Mouse (Mus musculus): ENCODE measurements around the gene Arsg. TPM values are rescaled to one million over a fixed set of nuclear protein-coding genes. Genes with fewer than 3 reads are reported as not detected.

Arsg gene
- polyA plus RNA-seq, 1 experiment, result 5.1 TPM

DNA sequence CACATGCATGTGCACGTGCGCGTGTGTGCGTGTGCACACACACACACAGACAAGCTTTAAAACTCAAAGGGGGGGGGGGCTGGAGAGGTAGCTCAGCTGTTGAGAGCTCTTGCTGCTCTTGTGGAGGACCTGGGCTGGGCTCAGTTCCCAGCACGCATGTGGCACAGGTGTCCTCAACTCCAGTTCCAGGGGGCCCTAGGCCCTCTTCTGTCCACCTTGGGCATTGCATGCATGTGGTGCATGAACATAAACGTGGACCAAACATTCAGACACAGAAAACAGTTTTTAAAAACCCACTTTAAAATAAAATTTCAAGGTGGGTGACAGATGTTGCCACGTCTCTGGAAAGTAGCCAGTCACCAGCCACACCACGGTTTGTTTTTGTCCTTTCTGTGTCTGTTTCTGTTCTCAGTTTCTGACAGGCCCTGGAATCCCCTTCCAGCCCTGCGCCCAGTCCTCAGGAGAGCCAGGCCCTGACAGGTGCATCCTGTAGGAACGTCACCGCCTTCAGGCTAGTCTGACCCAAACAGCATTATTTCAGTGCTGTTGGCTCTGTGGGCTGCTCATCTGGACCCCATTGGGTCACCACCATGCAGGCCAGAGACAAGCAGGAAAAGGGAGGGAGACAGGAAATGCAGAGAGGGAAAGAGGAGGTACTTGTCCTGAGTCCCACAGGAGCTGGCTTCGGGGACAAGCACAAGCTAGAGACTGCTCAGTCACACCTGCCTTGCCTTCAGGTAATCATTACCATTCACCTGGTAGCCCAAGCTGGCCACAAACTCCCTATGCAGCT lies 125.8 kb downstream of the Arsg start:
- Histone ChIP-seq H3K27me3 (ENCODE audit: control insufficient read depth, insufficient read depth, low read length) (no peaks in the 10 kb centered on the region), H3K4me3 (ENCODE audit: extremely low read depth, insufficient read depth, insufficient read length) (no peak overlapping the region), H3K36me3 (ENCODE audit: control insufficient read depth, insufficient read depth, low read length) (no peaks in the 10 kb centered on the region), H3K27ac (ENCODE audit: insufficient read depth, low read length) (no peak overlapping the region), H3K4me1 (ENCODE audit: control insufficient read depth, insufficient read depth, insufficient read length) (no peaks in the 10 kb centered on the region)
- no peak for DNase-seq (ENCODE audit: low read depth in 1 of 2, low spot score in 2 of 2)
- 75% methylated on average over 12 of the region's 12 CpGs for WGBS
- TF ChIP-seq POLR2A (IDR thresholded peaks at IDR 0.05; ENCODE audit: low read depth, low read length), result no peak
- no peak for TF ChIP-seq CTCF (IDR thresholded peaks at IDR 0.05; ENCODE audit: extremely low read depth, insufficient read depth, insufficient read length, insufficient replicate concordance)

DNA sequence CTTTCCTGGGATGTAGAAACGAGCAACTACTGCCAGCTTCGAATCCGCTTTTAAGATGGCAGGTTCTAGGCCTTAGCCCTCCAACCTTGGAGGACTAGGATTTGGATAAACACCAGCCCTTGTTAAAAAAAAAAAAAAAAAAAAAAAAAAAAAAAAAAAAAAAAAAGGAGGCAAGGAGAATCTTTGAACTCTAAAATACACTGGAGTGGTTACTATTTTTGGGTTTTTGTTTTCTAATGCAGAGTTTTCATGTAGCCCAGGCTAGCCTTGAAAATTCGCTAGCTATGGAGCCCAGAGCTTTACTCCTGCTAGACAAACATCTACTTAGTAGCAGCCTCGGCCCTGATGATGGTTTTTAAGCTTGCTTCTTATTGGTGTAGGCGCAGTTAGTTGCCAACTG lies 134.4 kb downstream of the Arsg start:
- Histone ChIP-seq H3K4me1 (ENCODE audit: control insufficient read depth, insufficient read depth, insufficient read length) (no peaks in the 10 kb centered on the region; the same call in 1 of the 2 replicates), H3K4me3 (ENCODE audit: extremely low read depth, insufficient read depth, insufficient read length) (no peak overlapping the region), H3K27me3 (ENCODE audit: control insufficient read depth, insufficient read depth, low read length) (no peaks in the 10 kb centered on the region), H3K27ac (ENCODE audit: insufficient read depth, low read length) (no peak overlapping the region), H3K36me3 (ENCODE audit: control insufficient read depth, insufficient read depth, low read length) (no peaks in the 10 kb centered on the region)
- 86% methylated on average over 6 of the region's 6 CpGs for WGBS
- no peak for TF ChIP-seq POLR2A (IDR thresholded peaks at IDR 0.05; ENCODE audit: low read depth, low read length)
- no peak for TF ChIP-seq CTCF (IDR thresholded peaks at IDR 0.05; ENCODE audit: extremely low read depth, insufficient read depth, insufficient read length, insufficient replicate concordance)
- no peak for DNase-seq (ENCODE audit: low read depth in 1 of 2, low spot score in 2 of 2)

DNA sequence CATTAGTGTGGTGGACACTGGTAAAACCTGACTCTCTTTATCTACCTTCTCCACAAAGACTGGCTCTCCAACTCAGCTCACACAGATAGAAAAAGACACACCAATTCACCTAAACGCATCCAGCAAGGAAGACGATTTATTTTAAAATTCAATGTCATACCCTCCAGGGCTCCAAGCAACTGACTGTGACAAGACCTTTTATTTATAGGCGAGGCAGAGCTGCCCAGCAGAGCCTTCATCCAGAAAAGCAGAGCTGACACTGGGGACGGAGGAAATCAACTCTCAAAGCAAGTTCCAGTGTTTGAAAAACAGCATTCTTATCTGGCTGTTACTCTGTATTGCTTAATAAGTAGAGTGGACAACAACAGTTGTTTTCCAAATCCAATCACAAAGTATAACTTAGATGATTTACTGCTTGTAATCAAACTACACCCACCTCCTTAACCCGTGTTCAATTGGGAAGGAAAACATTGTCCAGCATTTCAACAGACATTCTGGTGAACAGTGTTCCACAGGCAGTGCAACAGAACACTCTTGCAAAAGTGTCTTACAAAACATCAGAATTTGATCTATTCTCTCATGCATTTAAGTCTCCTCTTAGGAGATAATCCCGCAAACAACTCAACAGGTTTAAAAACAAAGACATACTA lies 135.9 kb downstream of the Arsg start:
- H3K36me3 ChIP-seq (ENCODE audit: control insufficient read depth, insufficient read depth, low read length), result no peaks in the 10 kb centered on the region
- no peak overlapping the region for H3K4me3 ChIP-seq (ENCODE audit: extremely low read depth, insufficient read depth, insufficient read length)
- 68% methylated on average over 6 of the region's 6 CpGs for WGBS
- DNase-seq (ENCODE audit: low read depth in 1 of 2, low spot score in 2 of 2), result no peak
- H3K4me1 ChIP-seq (ENCODE audit: control insufficient read depth, insufficient read depth, insufficient read length), result no peaks in the 10 kb centered on the region; the same call in 1 of the 2 replicates
- H3K27me3 ChIP-seq (ENCODE audit: control insufficient read depth, insufficient read depth, low read length), result no peaks in the 10 kb centered on the region
- H3K27ac ChIP-seq (ENCODE audit: insufficient read depth, low read length), result no peak overlapping the region
- no peak for TF ChIP-seq CTCF (IDR thresholded peaks at IDR 0.05; ENCODE audit: extremely low read depth, insufficient read depth, insufficient read length, insufficient replicate concordance)
- TF ChIP-seq POLR2A (IDR thresholded peaks at IDR 0.05; ENCODE audit: low read depth, low read length), result no peak

DNA sequence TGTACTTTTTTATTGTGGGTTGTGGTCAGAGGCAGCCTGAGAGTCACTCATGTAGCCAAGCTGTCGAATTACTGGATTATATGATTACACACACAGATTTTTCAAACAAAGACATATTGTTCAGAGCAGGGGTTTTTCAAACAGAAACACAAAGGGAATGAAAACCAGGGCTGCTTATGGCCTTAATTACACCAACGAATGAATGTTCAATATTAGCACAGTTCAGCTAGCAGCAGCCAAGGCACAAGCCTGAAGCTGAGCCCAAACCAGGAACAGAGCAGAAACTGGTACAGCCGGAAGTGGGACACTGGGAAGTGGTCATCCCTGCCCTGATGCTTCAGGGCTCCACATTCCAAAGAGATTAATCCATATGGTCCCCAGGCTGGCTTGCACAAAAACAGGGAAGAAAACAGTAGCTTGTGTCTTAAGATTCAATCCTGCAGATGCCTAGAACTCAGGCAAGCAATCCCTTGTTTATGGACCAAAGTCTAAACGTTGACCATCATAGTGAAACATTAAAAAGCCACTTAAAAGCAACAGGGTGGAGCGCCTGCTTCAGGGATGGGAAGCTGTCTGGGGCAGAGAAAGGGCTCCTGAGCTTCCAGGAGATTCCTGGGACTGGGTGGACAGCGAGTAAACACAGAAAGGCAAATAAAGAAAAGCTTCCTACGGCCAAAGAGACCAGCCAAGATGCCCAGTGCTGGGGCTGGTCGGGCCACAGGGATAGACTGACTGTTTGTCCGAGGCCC lies 137.0 kb downstream of the Arsg start:
- H3K4me3 ChIP-seq (ENCODE audit: extremely low read depth, insufficient read depth, insufficient read length), result peak overlapping the region; percentile 71
- no peak for DNase-seq (ENCODE audit: low read depth in 1 of 2, low spot score in 2 of 2)
- TF ChIP-seq CTCF (IDR thresholded peaks at IDR 0.05; ENCODE audit: extremely low read depth, insufficient read depth, insufficient read length, insufficient replicate concordance), result no peak
- TF ChIP-seq POLR2A (IDR thresholded peaks at IDR 0.05; ENCODE audit: low read depth, low read length), result no peak
- H3K27ac ChIP-seq (ENCODE audit: insufficient read depth, low read length), result no peak overlapping the region
- no peaks in the 10 kb centered on the region for H3K36me3 ChIP-seq (ENCODE audit: control insufficient read depth, insufficient read depth, low read length)
- 37% methylated on average over 9 of the region's 9 CpGs for WGBS
- H3K4me1 ChIP-seq (ENCODE audit: control insufficient read depth, insufficient read depth, insufficient read length), result no peaks in the 10 kb centered on the region; the same call in 1 of the 2 replicates
- H3K27me3 ChIP-seq (ENCODE audit: control insufficient read depth, insufficient read depth, low read length), result no peaks in the 10 kb centered on the region

DNA sequence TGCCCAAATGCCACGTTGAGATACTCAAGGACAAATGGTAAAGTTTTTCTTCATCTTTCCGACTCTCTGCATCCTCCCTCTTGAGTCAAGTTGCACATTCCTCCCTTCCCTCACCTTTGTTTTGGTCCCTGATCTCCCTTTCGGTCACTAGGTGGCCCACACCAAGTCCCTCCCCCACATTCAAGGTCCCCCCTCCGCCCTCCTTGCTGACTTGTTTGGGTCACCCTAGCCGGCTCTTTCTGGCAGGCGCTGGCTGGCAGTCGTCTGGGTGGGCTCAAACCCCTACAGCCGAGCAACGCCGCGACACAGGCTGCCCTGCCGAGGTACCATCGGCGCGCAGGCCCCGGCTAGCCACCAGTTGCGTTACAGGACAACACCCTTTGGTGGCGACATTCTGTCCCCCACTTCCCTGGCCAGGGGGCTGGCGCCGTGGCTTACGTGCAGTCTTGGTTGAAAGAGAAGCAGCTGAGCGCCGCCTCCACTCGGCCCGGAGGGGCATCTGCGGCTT lies 137.7 kb downstream of the Arsg start:
- WGBS, result 1% methylated on average over 26 of the region's 26 CpGs
- no peak for DNase-seq (ENCODE audit: low read depth in 1 of 2, low spot score in 2 of 2)
- Histone ChIP-seq H3K36me3 (ENCODE audit: control insufficient read depth, insufficient read depth, low read length) (no peaks in the 10 kb centered on the region), H3K27me3 (ENCODE audit: control insufficient read depth, insufficient read depth, low read length) (no peaks in the 10 kb centered on the region), H3K4me1 (ENCODE audit: control insufficient read depth, insufficient read depth, insufficient read length) (no peaks in the 10 kb centered on the region; the same call in 1 of the 2 replicates), H3K27ac (ENCODE audit: insufficient read depth, low read length) (peak overlapping the region; percentile 59), H3K4me3 (ENCODE audit: extremely low read depth, insufficient read depth, insufficient read length) (peak overlapping the region; percentile 71)
- no peak for TF ChIP-seq CTCF (IDR thresholded peaks at IDR 0.05; ENCODE audit: extremely low read depth, insufficient read depth, insufficient read length, insufficient replicate concordance)
- no peak for TF ChIP-seq POLR2A (IDR thresholded peaks at IDR 0.05; ENCODE audit: low read depth, low read length)

DNA sequence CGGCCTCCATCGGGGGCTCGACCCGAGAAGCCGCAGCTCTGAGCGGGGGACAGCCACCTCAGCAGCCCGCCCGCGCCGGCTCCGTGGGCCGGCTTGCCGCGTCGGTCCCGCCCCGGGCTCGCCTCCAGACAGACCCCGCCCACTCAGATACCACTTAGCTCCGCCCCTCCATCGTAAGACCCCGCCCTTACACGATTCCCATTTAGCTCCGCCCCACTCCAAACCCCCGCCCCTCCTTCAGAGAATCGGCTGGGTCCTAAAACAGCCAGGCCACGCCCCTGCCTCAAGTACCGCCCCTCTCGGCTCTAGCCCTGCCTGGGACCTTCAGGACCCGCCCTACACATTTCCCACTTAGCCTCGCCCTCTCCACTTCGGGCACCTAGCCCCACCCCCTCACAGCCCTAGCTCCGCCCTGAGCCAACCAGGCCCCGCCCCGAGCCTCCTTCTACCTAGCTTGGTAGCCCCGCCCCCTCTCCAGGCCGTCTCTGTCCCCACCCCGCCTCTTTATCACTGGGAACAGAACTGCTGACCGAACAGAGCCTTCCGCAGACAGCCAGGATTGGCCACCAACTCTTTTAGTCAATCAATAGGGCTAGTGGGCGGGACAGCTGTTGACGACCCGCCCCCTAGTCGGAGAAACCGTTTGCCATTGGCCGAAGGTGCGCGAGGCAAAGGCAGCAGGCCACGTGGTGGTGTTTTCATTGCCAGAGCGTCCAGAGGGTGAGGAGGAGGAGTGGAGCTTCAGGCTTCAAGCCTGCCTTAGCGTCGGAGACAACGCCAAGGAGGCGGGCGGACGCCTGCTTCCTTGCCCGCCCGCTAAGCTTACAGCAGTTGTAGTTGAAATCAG lies 138.4 kb downstream of the Arsg start, which contains the start of gene Wipi1:
TSS of gene Wipi1 (minus strand) at position 665 of the 847 bp plus-strand sequence.
- no peaks in the 10 kb centered on the region; the same call in 1 of the 2 replicates for H3K4me1 ChIP-seq (ENCODE audit: control insufficient read depth, insufficient read depth, insufficient read length)
- peak within 1 kb of the TSS; percentile 71 for H3K4me3 ChIP-seq (ENCODE audit: extremely low read depth, insufficient read depth, insufficient read length)
- peak; percentile 90 to 94 for DNase-seq (ENCODE audit: low read depth in 1 of 2, low spot score in 2 of 2)
- peak within 1 kb of the TSS; percentile 59 for H3K27ac ChIP-seq (ENCODE audit: insufficient read depth, low read length)
- no peaks in the 10 kb centered on the region for H3K27me3 ChIP-seq (ENCODE audit: control insufficient read depth, insufficient read depth, low read length)
- no peaks in the 10 kb centered on the region for H3K36me3 ChIP-seq (ENCODE audit: control insufficient read depth, insufficient read depth, low read length)
- 2% methylated on average over 55 of the region's 58 CpGs for WGBS
- TF ChIP-seq CTCF (IDR thresholded peaks at IDR 0.05; ENCODE audit: extremely low read depth, insufficient read depth, insufficient read length, insufficient replicate concordance) (no peak), POLR2A (IDR thresholded peaks at IDR 0.05; ENCODE audit: low read depth, low read length) (no peak)

Measured in spleen, adult 2 months (tissue).